Mouse (Mus musculus) megakaryocyte, embryonic 14.5 days (primary cell): Measurements from ENCODE around the gene Gli2.

Experiments used
- FLI1 ChIP-seq: IDR thresholded peaks from 2 replicates; pipeline ENCODE4 v1.6.1; 2012; ENCODE audit warnings: low read length, inconsistent platforms, mixed read lengths
- GATA1 ChIP-seq: IDR thresholded peaks from 3 replicates; pipeline ENCODE4 v1.6.1; 2012; ENCODE audit warnings: mixed read lengths, low read length, inconsistent platforms, borderline replicate concordance

- TF ChIP-seq FLI1 (no peak), GATA1 (no peak)
Measured at GRCm38 (mm10) chr1:119051192-119051937, 2.1 kb downstream of the Gli2 start.
